Mouse (Mus musculus): Measurements from ENCODE around the gene Scml4. TPM values are rescaled to one million over a fixed set of nuclear protein-coding genes. Genes with fewer than 3 reads are reported as not detected.

Scml4 gene
- polyA plus RNA-seq, 1 experiment: not detected

DNA sequence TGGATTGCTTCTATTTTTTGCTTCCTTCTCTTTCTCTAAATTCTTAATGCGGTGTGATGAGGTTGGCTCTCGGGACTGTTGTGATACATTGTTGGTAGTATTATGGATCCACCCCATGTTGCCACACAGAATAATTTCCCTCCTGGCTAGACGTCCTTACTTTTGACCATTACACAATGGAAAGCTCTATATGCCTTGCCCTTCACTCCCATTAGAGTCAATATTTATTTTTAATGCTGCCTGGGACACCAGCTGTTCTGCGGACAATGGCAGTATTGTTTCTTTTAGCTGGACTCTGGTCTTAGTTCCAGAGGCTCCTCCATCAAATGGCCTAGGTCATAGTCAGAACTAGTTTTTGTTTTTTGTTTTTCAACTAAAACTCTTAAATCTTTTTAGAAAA, 32.1 kb downstream of the Scml4 start:
- H3K27ac ChIP-seq (ENCODE audit: insufficient read depth, low read depth, low read length): no peak overlapping the region
- H3K4me1 ChIP-seq (ENCODE audit: control insufficient read depth, insufficient read depth, low read length): peaks cover 3% of the 10 kb centered on the region
- WGBS: 79% methylated on average over 4 of the region's 4 CpGs
- TF ChIP-seq POLR2A (IDR thresholded peaks at IDR 0.05; ENCODE audit: insufficient read depth, low read depth, low read length) (no peak), CTCF (IDR thresholded peaks at IDR 0.05; ENCODE audit: insufficient read depth, low read depth, low read length) (no peak)
- H3K4me3 ChIP-seq (ENCODE audit: insufficient read depth, low read depth, low read length): no peak overlapping the region

DNA sequence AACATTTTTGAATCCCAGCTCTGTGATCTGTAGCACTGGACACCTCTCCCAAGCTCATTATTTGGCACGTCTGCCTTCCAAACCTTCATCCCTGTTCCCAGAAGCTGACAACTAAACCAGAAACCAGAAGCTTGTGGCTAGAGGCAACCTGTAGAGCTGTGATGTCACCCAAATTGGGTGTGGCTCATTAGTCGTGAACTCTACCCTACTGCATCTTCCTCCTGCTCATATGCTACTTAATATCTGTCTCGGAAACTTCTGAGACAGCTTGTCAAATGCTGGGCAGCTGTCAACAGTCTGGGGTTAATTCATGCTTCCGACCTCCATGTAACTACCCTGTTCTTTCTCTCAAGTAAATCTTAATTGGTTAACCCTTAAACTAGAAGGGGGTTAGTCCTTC, 32.8 kb downstream of the Scml4 start:
- Histone ChIP-seq H3K4me1 (ENCODE audit: control insufficient read depth, insufficient read depth, low read length) (peaks cover 3% of the 10 kb centered on the region), H3K27ac (ENCODE audit: insufficient read depth, low read depth, low read length) (no peak overlapping the region), H3K4me3 (ENCODE audit: insufficient read depth, low read depth, low read length) (no peak overlapping the region)
- TF ChIP-seq CTCF (IDR thresholded peaks at IDR 0.05; ENCODE audit: insufficient read depth, low read depth, low read length): no peak
- no peak for TF ChIP-seq POLR2A (IDR thresholded peaks at IDR 0.05; ENCODE audit: insufficient read depth, low read depth, low read length)
- 87% methylated on average over 4 of the region's 4 CpGs for WGBS

DNA sequence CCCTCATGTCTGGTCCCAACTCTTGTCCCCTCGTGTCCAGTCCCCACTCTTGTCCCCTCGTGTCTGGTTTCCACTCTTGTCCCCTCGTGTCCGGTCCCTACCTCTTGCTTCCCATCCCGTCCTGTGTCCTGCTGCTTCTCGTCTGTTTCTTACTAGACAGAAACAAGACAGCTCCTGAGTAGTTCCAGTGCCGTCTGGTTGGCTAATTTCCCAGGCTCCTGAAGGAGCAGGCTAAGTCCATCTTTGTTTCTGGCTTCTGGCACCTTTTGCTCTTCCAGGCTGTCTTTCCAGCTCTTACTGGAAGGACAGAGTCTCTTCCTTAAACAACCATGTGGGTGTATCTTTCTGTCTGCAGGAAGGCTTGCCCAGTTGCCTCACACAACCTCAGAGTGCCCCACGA, 33.7 kb downstream of the Scml4 start:
- Histone ChIP-seq H3K27ac (ENCODE audit: insufficient read depth, low read depth, low read length) (no peak overlapping the region), H3K4me1 (ENCODE audit: control insufficient read depth, insufficient read depth, low read length) (peaks cover 3% of the 10 kb centered on the region), H3K4me3 (ENCODE audit: insufficient read depth, low read depth, low read length) (no peak overlapping the region)
- WGBS: 79% methylated on average over 8 of the region's 8 CpGs
- TF ChIP-seq POLR2A (IDR thresholded peaks at IDR 0.05; ENCODE audit: insufficient read depth, low read depth, low read length) (no peak), CTCF (IDR thresholded peaks at IDR 0.05; ENCODE audit: insufficient read depth, low read depth, low read length) (no peak)

DNA sequence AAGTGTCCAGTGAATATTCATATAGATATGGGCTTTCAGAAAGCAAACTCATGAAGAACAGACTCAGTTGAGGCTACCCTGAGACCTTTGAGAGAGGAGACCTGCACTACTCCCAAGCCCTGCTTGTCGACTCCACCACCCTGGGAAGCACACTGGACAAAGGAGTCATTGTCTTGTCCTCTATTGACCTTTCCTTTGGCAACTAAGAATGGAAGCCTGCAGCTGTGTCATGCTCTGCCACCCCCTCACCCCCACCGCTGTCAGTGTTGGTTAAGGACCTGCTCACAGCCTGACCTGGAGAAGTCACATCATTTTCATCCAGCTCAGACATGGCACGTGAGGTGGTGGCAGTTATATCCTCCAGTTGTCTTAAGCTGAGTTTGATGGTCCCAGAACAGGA, 34.1 kb downstream of the Scml4 start:
- Histone ChIP-seq H3K27ac (ENCODE audit: insufficient read depth, low read depth, low read length) (no peak overlapping the region), H3K4me1 (ENCODE audit: control insufficient read depth, insufficient read depth, low read length) (peaks cover 3% of the 10 kb centered on the region), H3K4me3 (ENCODE audit: insufficient read depth, low read depth, low read length) (no peak overlapping the region)
- WGBS: 64% methylated on average over 3 of the region's 3 CpGs
- TF ChIP-seq POLR2A (IDR thresholded peaks at IDR 0.05; ENCODE audit: insufficient read depth, low read depth, low read length): no peak
- TF ChIP-seq CTCF (IDR thresholded peaks at IDR 0.05; ENCODE audit: insufficient read depth, low read depth, low read length): no peak

DNA sequence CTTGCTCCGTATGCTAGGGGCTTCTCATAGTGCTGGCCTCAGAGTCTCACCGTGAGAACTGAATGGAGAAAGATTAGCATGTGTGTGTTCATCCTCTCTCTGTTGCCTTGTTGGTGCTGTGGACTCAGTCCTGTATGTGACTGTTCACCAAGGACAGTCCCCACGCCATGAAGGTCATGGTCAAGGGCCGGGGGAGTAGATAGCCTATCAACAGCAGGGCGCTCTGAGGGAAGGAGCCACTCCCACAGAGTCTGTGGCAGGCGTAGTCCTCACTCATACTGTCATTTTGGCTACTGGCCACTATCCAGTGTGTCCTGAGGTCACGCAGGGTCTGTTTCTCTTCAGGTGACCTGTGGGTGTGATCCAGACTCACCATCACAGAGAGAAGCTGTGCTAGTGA, 34.5 kb downstream of the Scml4 start:
- 85% methylated on average over 7 of the region's 7 CpGs for WGBS
- TF ChIP-seq POLR2A (IDR thresholded peaks at IDR 0.05; ENCODE audit: insufficient read depth, low read depth, low read length) (no peak), CTCF (IDR thresholded peaks at IDR 0.05; ENCODE audit: insufficient read depth, low read depth, low read length) (no peak)
- no peak overlapping the region for H3K4me3 ChIP-seq (ENCODE audit: insufficient read depth, low read depth, low read length)
- H3K4me1 ChIP-seq (ENCODE audit: control insufficient read depth, insufficient read depth, low read length): peaks cover 3% of the 10 kb centered on the region
- no peak overlapping the region for H3K27ac ChIP-seq (ENCODE audit: insufficient read depth, low read depth, low read length)

DNA sequence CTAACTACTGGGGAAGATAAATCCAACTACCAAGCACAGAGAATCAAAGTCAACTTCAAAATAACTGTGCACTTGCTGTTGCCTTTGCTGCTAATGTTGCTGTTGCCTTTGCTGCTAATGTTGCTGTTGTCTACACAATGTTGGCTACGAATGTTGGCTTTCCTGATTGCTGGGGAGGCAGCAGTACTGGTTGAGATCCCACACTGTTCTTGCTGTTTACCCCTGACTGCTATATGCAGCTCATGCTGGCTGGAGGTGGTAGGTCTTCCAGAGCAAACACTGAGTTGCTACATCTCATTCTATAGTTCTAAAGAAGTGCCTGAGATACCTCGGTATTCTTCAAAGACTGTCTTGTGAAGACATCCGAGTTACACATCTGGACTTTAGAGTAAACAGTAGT, 36.5 kb downstream of the Scml4 start:
- no peak overlapping the region for H3K4me3 ChIP-seq (ENCODE audit: insufficient read depth, low read depth, low read length)
- TF ChIP-seq POLR2A (IDR thresholded peaks at IDR 0.05; ENCODE audit: insufficient read depth, low read depth, low read length) (no peak), CTCF (IDR thresholded peaks at IDR 0.05; ENCODE audit: insufficient read depth, low read depth, low read length) (no peak)
- WGBS: 90% methylated on average over 3 of the region's 3 CpGs
- no peak overlapping the region for H3K27ac ChIP-seq (ENCODE audit: insufficient read depth, low read depth, low read length)
- H3K4me1 ChIP-seq (ENCODE audit: control insufficient read depth, insufficient read depth, low read length): peaks cover 3% of the 10 kb centered on the region

DNA sequence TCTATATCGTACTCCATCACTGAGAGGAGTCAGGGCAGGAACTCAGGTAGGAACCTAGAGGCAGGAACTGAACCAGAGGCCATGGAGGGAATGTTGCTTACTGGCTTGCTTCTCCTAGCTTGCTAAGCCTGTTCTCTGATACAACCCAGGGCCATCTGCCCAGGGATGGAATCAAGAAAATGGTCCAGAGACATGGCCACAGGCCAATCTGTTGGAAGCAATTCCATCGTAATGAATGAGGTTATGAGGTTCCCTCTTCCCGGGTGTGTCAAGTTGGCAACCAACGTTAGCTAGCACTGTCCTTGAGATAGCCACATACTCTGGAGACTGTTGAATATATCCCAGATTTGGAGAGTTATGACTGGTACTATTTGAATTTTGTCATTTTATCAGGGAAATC, 37.0 kb downstream of the Scml4 start:
- TF ChIP-seq POLR2A (IDR thresholded peaks at IDR 0.05; ENCODE audit: insufficient read depth, low read depth, low read length) (no peak), CTCF (IDR thresholded peaks at IDR 0.05; ENCODE audit: insufficient read depth, low read depth, low read length) (no peak)
- H3K4me1 ChIP-seq (ENCODE audit: control insufficient read depth, insufficient read depth, low read length): peaks cover 3% of the 10 kb centered on the region
- H3K27ac ChIP-seq (ENCODE audit: insufficient read depth, low read depth, low read length): no peak overlapping the region
- no peak overlapping the region for H3K4me3 ChIP-seq (ENCODE audit: insufficient read depth, low read depth, low read length)
- WGBS: 79% methylated on average over 4 of the region's 4 CpGs

DNA sequence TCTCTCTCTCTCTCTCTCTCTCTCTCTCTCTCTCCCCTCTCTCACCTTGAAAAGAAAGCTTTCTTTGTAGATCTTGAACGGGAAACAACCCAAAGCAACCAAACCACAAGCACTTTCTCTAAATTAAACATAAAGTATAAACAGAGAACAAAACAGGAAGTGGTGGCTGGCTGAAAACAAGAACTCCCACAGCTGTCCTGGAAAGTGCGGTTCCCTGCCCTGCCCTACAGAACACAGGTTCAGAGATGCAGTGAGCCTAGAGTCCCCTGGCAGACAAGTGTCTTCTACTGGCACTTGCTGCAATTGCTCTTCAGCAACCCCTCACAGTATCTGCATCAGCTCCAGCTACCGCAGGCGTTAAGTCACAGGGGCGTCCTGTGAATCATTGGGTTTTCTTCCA, 37.5 kb downstream of the Scml4 start:
- no peak for TF ChIP-seq CTCF (IDR thresholded peaks at IDR 0.05; ENCODE audit: insufficient read depth, low read depth, low read length)
- Histone ChIP-seq H3K4me1 (ENCODE audit: control insufficient read depth, insufficient read depth, low read length) (peaks cover 3% of the 10 kb centered on the region), H3K4me3 (ENCODE audit: insufficient read depth, low read depth, low read length) (no peak overlapping the region), H3K27ac (ENCODE audit: insufficient read depth, low read depth, low read length) (no peak overlapping the region)
- WGBS: 81% methylated on average over 5 of the region's 5 CpGs

DNA sequence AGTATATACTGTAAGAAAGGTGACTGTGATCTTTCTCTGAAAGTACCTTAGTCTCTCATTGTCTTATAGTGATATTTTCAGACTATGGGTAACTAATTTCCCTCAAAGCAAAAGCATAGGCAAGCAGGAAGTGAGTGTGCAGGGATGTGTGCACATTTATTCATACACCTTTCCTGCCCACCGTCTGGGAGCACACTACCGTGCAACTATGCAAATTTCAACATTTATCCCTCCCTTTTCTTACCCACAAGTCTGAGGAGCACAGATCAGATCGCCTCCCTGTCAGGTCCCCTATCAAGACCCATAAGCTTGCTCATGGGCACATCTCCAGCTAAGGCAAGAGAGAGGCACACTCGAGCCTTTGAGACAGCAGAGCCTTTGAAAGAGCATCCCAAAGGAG, 41.2 kb downstream of the Scml4 start:
- no peaks in the 10 kb centered on the region for H3K4me1 ChIP-seq (ENCODE audit: control insufficient read depth, insufficient read depth, low read length)
- no peak for TF ChIP-seq CTCF (IDR thresholded peaks at IDR 0.05; ENCODE audit: insufficient read depth, low read depth, low read length)
- no peak for TF ChIP-seq POLR2A (IDR thresholded peaks at IDR 0.05; ENCODE audit: insufficient read depth, low read depth, low read length)
- WGBS: 79% methylated on average over 4 of the region's 4 CpGs
- H3K27ac ChIP-seq (ENCODE audit: insufficient read depth, low read depth, low read length): no peak overlapping the region
- H3K4me3 ChIP-seq (ENCODE audit: insufficient read depth, low read depth, low read length): no peak overlapping the region

DNA sequence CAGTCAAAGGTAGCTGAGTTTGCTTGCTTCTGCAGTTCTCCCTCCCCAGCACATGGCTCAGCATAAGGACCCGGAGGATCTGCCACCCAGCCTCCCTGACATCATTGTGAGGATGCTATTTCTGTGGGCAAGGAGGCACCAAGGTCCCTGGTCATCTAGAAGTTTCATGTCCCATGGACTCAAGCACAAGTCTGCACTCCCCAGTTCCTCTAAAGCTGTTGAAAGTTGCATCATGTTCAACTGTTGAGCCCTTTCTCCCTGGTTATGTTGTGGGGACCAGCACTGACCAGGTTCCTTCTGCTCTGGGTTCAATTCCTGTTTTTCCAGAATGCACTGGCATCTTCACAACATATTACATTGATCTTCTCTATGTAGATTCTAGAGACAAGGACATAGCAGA, 42.9 kb downstream of the Scml4 start:
- TF ChIP-seq POLR2A (IDR thresholded peaks at IDR 0.05; ENCODE audit: insufficient read depth, low read depth, low read length) (no peak), CTCF (IDR thresholded peaks at IDR 0.05; ENCODE audit: insufficient read depth, low read depth, low read length) (no peak)
- no peak overlapping the region for H3K27ac ChIP-seq (ENCODE audit: insufficient read depth, low read depth, low read length)
- whole genome bisulfite sequencing: 100% methylated on average over 1 of the region's 1 CpGs
- H3K4me1 ChIP-seq (ENCODE audit: control insufficient read depth, insufficient read depth, low read length): no peaks in the 10 kb centered on the region
- no peak overlapping the region for H3K4me3 ChIP-seq (ENCODE audit: insufficient read depth, low read depth, low read length)
